Mouse (Mus musculus): ENCODE results near the gene H2al1i. TPM values are rescaled to one million over a fixed set of nuclear protein-coding genes. Genes with fewer than 3 reads are reported as not detected.

Gene H2al1i
- polyA plus RNA-seq, 1 experiment: not detected

DNA sequence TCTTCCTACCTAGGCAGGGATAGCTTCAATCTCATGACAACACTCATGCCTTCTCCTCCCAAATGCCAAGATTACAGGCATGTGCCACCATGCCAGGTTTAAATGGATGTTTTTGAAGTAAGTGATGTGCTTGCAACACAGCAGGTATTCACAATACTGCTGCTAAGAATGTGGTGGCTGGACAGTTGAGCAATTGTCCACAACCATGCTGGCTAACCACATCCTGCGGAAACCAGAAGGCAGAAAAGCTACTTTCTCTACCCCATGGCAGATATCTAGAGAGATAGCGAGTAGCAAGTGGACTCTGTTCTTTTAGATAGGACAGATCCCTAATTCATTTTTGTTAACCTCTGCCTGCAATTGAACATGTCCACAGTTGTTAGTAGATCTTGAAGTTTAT is 36.8 kb downstream of the H2al1i start:
- 43% methylated on average over 2 of the region's 2 CpGs for WGBS
- no peak overlapping the region for H3K27ac ChIP-seq (ENCODE audit: control insufficient read depth, insufficient read depth, low read length)
- TF ChIP-seq CTCF (IDR thresholded peaks at IDR 0.05; ENCODE audit: borderline replicate concordance, control insufficient read depth, extremely low read depth, insufficient read depth, low read length, poor library complexity): no peak
- TF ChIP-seq POLR2A (IDR thresholded peaks at IDR 0.05; ENCODE audit: control insufficient read depth, extremely low read depth, insufficient read depth, low read length, poor library complexity): no peak
- no peaks in the 10 kb centered on the region for H3K27me3 ChIP-seq (ENCODE audit: control insufficient read depth, insufficient read depth, low read length)
- H3K4me1 ChIP-seq (replicated peaks; ENCODE audit: control insufficient read depth, insufficient read depth, low read length): no peaks in the 10 kb centered on the region
- no peak for DNase-seq
- no peaks in the 10 kb centered on the region for H3K36me3 ChIP-seq (ENCODE audit: control insufficient read depth, insufficient read depth, low read length)
- no peak overlapping the region for H3K4me3 ChIP-seq (ENCODE audit: control insufficient read depth, insufficient read depth, low read length)

DNA sequence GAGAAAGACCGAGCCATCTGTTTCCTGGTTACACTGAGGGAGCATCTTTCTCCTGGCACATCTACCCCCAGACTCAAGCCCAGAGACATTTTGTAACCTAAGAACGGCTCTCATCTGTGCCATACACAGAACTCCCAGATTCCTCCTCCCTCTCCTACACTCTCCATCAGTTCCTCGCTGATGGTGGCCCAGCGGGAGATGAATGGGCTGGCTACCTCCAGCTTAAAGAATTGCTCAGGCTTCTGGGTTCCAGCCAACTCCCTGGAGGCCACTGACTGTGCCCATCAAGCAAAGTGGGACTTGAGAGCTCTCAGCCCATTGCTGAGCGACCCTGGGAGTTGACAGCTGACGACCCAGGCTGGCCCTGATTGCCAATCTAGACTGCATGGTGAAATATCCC is 39.4 kb downstream of the H2al1i start:
- H3K4me1 ChIP-seq (replicated peaks; ENCODE audit: control insufficient read depth, insufficient read depth, low read length): no peaks in the 10 kb centered on the region
- no peak for TF ChIP-seq CTCF (IDR thresholded peaks at IDR 0.05; ENCODE audit: borderline replicate concordance, control insufficient read depth, extremely low read depth, insufficient read depth, low read length, poor library complexity)
- no peak for TF ChIP-seq POLR2A (IDR thresholded peaks at IDR 0.05; ENCODE audit: control insufficient read depth, extremely low read depth, insufficient read depth, low read length, poor library complexity)
- no peak overlapping the region for H3K4me3 ChIP-seq (ENCODE audit: control insufficient read depth, insufficient read depth, low read length)
- no peak for DNase-seq
- H3K36me3 ChIP-seq (ENCODE audit: control insufficient read depth, insufficient read depth, low read length): no peaks in the 10 kb centered on the region
- WGBS: 69% methylated on average over 6 of the region's 6 CpGs
- no peaks in the 10 kb centered on the region for H3K27me3 ChIP-seq (ENCODE audit: control insufficient read depth, insufficient read depth, low read length)
- no peak overlapping the region for H3K27ac ChIP-seq (ENCODE audit: control insufficient read depth, insufficient read depth, low read length)

DNA sequence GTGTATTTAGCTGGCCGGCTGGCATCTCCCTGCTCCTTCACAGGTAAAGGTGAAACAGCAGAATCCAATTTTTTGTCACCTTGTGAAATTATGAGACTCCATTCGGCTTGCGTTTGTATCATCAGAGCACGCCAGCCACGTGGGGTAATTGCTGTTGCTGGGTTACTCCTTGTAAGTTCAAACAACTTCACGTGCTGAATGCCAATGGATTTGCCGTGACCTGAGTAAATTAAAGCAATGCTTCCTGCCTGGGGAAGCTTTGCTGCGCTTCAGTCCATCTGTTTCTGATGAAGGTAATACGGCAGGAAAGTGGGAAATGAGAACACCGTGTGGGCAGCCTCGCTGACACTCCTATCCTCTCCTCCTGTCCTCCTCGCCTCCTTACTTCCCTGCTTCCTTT is 40.7 kb downstream of the H2al1i start:
- Histone ChIP-seq H3K27me3 (ENCODE audit: control insufficient read depth, insufficient read depth, low read length) (no peaks in the 10 kb centered on the region), H3K4me3 (ENCODE audit: control insufficient read depth, insufficient read depth, low read length) (no peak overlapping the region), H3K36me3 (ENCODE audit: control insufficient read depth, insufficient read depth, low read length) (no peaks in the 10 kb centered on the region), H3K4me1 (replicated peaks; ENCODE audit: control insufficient read depth, insufficient read depth, low read length) (no peaks in the 10 kb centered on the region), H3K27ac (ENCODE audit: control insufficient read depth, insufficient read depth, low read length) (no peak overlapping the region)
- no peak for TF ChIP-seq POLR2A (IDR thresholded peaks at IDR 0.05; ENCODE audit: control insufficient read depth, extremely low read depth, insufficient read depth, low read length, poor library complexity)
- TF ChIP-seq CTCF (IDR thresholded peaks at IDR 0.05; ENCODE audit: borderline replicate concordance, control insufficient read depth, extremely low read depth, insufficient read depth, low read length, poor library complexity): no peak
- WGBS: 87% methylated on average over 12 of the region's 12 CpGs
- DNase-seq: no peak

Other genes starting within 250 kb of the H2al1i start
- gene H2al1a, start 25.4 kb upstream of the H2al1i start, polyA plus RNA-seq (2012; rRNA removed): not detected in 2 replicates
- gene H2al1b, start 22.2 kb upstream of the H2al1i start, polyA plus RNA-seq (2012; rRNA removed): not detected in 2 replicates
- not detected in 2 replicates for gene H2al1c, start 19.0 kb upstream of the H2al1i start, polyA plus RNA-seq (2012; rRNA removed)
- gene H2al1d, start 15.8 kb upstream of the H2al1i start, polyA plus RNA-seq (2012; rRNA removed): not detected in 2 replicates
- gene H2al1e, start 12.7 kb upstream of the H2al1i start, polyA plus RNA-seq (2012; rRNA removed): not detected in 2 replicates
- gene H2al1f, start 9.5 kb upstream of the H2al1i start, polyA plus RNA-seq (2012; rRNA removed): not detected in 2 replicates
- not detected in 2 replicates for gene H2al1g, start 6.4 kb upstream of the H2al1i start, polyA plus RNA-seq (2012; rRNA removed)
- gene H2al1h, start 3.2 kb upstream of the H2al1i start, polyA plus RNA-seq (2012; rRNA removed): not detected in 2 replicates
- gene H2al1j, start 3.2 kb downstream of the H2al1i start, polyA plus RNA-seq (2012; rRNA removed): not detected in 2 replicates